Mouse (Mus musculus) heart, embryonic 14.5 days (tissue): ENCODE measurements around the gene Bysl. TPM values are rescaled to one million over a fixed set of nuclear protein-coding genes. Genes with fewer than 3 reads are reported as not detected.

ENCODE experiments used
- ATAC-seq: fragments of 200-750 bp; cut with Nextera tagmentation; 2 replicates; pipeline ENCODE4 v1.8.0; 2017; ENCODE audit warnings: low read depth, moderate TSS enrichment; ENCODE audit not compliant: insufficient number of reproducible peaks, insufficient read depth, low FRiP score
- H3K27ac ChIP-seq, 2 experiments: fragments of 200-500 bp in 1 of 2; fragments of 300-500 bp in 1 of 2; sonication (generic) in 1 of 2; replicated peaks in 1 of 2; 2 replicates each; pipeline ENCODE4 v1.5.1; 2012 to 2014; ENCODE audit warnings: low read depth in 2 of 2, low read length in 2 of 2, control low read depth in 1 of 2, mild to moderate bottlenecking in 1 of 2, mixed read lengths in 1 of 2; ENCODE audit not compliant: control insufficient read depth in 1 of 2, insufficient read depth in 1 of 2
- H3K27me3 ChIP-seq: fragments of 300-500 bp; sonication (generic); 2 replicates; pipeline ENCODE4 v1.6.1; 2014; ENCODE audit warnings: mild to moderate bottlenecking, low read length, control low read depth; ENCODE audit not compliant: control insufficient read depth, insufficient read depth
- H3K36me3 ChIP-seq: fragments of 300-500 bp; sonication (generic); 2 replicates; pipeline ENCODE4 v1.6.1; 2014; ENCODE audit warnings: mild to moderate bottlenecking, control low read depth, low read length, mixed read lengths; ENCODE audit not compliant: control insufficient read depth, insufficient read depth
- H3K4me1 ChIP-seq, 2 experiments: fragments of 200-500 bp in 1 of 2; fragments of 300-500 bp in 1 of 2; sonication (generic) in 1 of 2; 2 replicates each; pipeline ENCODE4 v1.6.1; 2012 to 2014; ENCODE audit warnings: low read length in 2 of 2, control low read depth in 1 of 2, mixed read lengths in 1 of 2; ENCODE audit not compliant: control insufficient read depth in 2 of 2, insufficient read depth in 2 of 2
- H3K4me2 ChIP-seq: fragments of 300-500 bp; sonication (generic); 2 replicates; pipeline ENCODE4 v1.6.1; 2014; ENCODE audit warnings: mild to moderate bottlenecking, low read length
- H3K4me3 ChIP-seq, 2 experiments: fragments of 200-500 bp in 1 of 2; fragments of 300-500 bp in 1 of 2; sonication (generic) in 1 of 2; 2 replicates each; pipeline ENCODE4 v1.5.1; 2012 to 2014; ENCODE audit warnings: low read length in 2 of 2, mild to moderate bottlenecking in 2 of 2, control low read depth in 1 of 2, low read depth in 1 of 2, moderate library complexity in 1 of 2; ENCODE audit not compliant: control insufficient read depth in 1 of 2, insufficient read depth in 1 of 2
- H3K9ac ChIP-seq: fragments of 300-500 bp; sonication (generic); 2 replicates; pipeline ENCODE4 v1.6.1; 2014; ENCODE audit warnings: mild to moderate bottlenecking, low read length
- H3K9me3 ChIP-seq: fragments of 300-500 bp; sonication (generic); 2 replicates; pipeline ENCODE4 v1.6.1; 2016; ENCODE audit warnings: low read length, control low read depth; ENCODE audit not compliant: control insufficient read depth
- WGBS: fragments of 180-500 bp; shearing (Covaris S2); extraction: QIAGEN DNeasy Blood & Tissue Kit; methylation state at CpG from one replicate; pipeline ENCODE4 v1.1.7; 2014; 5-methylcytosine and 5-hydroxymethylcytosine counted together
- polyA plus RNA-seq: library from polyadenylated mRNA; unstranded; fragments of >200 nt; fragmentation: Nextera tagmentation; extraction: Ambion mirVana; gene quantifications from 2 replicates; pipeline ENCODE4 v1.2.1, GENCODE M21; 2014

Bysl gene
- polyA plus RNA-seq, 1 experiment from 2014 or later, result 18.7 TPM

DNA sequence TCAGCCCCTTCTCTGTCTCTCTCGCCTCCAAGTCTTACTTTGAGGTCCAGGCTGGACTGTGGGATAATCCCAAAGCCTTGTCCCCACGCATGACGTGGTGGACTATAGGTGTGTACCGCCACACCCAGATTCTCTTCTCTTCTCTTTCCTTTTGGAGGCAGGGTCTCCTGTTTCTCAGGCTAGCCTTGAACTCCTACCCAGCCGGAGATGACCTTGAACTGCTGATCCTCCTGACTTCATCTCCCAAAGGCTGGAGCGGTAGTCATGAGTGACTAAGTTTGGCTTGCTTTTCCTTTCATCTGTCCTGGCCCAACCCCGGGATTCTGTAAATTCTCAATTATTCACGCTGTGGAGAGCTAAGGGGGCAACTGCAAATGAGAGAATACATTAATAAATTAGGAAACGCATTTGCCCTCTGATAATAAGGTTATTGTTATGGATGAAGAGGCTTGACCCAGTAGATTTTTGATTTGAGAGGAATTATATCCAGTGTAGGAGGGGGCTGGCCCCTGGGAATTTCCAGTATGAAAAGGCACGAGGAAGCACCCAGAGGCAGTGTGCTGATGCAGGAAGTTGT lies 42.3 kb downstream of the Bysl start:
- Histone ChIP-seq H3K27ac (no peak overlapping the region), H3K9me3 (no peaks in the 10 kb centered on the region), H3K4me2 (no peak overlapping the region), H3K27me3 (no peaks in the 10 kb centered on the region), H3K9ac (no peak overlapping the region), H3K36me3 (no peaks in the 10 kb centered on the region), H3K4me1 (no peaks in the 10 kb centered on the region), H3K4me3 (no peak overlapping the region)
- 86% methylated on average over 10 of the region's 10 CpGs for WGBS
- ATAC-seq, result no peak

DNA sequence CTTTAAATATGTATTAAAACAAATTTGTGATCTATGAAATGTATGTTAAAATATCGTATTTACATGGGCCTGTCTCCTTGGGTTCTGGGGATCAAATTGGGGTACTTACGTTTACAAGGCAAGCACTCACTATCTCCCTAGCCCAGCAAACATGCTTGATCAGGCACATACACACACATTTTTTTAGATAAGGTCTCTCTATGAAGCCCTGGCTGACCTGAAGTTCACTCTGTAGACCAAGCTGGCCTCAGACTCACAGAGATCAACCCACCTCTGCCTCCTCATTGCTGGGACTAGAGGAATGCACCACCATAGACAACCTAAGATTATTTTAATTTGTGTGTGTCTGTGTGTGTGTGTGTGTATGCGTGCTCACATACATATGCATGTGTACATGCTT lies 42.9 kb downstream of the Bysl start:
- H3K27ac ChIP-seq, result no peak overlapping the region
- no peak for ATAC-seq

GRCm38 (mm10) chr17:47567271-47567670 lies 44.0 kb downstream of the Bysl start:
- H3K9ac ChIP-seq, result no peak overlapping the region
- no peaks in the 10 kb centered on the region for H3K27me3 ChIP-seq
- H3K36me3 ChIP-seq, result no peaks in the 10 kb centered on the region
- H3K4me2 ChIP-seq, result no peak overlapping the region
- no peaks in the 10 kb centered on the region for H3K4me1 ChIP-seq
- WGBS, result 50% methylated on average over 3 of the region's 3 CpGs
- H3K27ac ChIP-seq, result peak overlapping the region; percentile 11 to 70
- H3K9me3 ChIP-seq, result no peaks in the 10 kb centered on the region
- no peak overlapping the region for H3K4me3 ChIP-seq
- ATAC-seq, result peak; percentile 57; the same call in 1 of the 2 replicates

More for the DNA sequence above, 42.9 kb downstream of the Bysl start:
- WGBS, result 82% methylated on average over 3 of the region's 3 CpGs
- H3K36me3 ChIP-seq, result no peaks in the 10 kb centered on the region
- H3K27me3 ChIP-seq, result no peaks in the 10 kb centered on the region
- no peak overlapping the region for H3K4me2 ChIP-seq
- no peak overlapping the region for H3K9ac ChIP-seq
- H3K4me1 ChIP-seq, result no peaks in the 10 kb centered on the region
- H3K4me3 ChIP-seq, result no peak overlapping the region
- no peaks in the 10 kb centered on the region for H3K9me3 ChIP-seq

GRCm38 (mm10) chr17:47566133-47566532 lies 45.2 kb downstream of the Bysl start:
- H3K9ac ChIP-seq, result no peak overlapping the region
- no peaks in the 10 kb centered on the region for H3K27me3 ChIP-seq
- 51% methylated on average over 2 of the region's 2 CpGs for WGBS
- no peak overlapping the region for H3K4me3 ChIP-seq
- H3K4me2 ChIP-seq, result no peak overlapping the region
- no peak overlapping the region for H3K27ac ChIP-seq
- ATAC-seq, result no peak
- H3K36me3 ChIP-seq, result no peaks in the 10 kb centered on the region
- H3K9me3 ChIP-seq, result no peaks in the 10 kb centered on the region
- H3K4me1 ChIP-seq, result no peaks in the 10 kb centered on the region

DNA sequence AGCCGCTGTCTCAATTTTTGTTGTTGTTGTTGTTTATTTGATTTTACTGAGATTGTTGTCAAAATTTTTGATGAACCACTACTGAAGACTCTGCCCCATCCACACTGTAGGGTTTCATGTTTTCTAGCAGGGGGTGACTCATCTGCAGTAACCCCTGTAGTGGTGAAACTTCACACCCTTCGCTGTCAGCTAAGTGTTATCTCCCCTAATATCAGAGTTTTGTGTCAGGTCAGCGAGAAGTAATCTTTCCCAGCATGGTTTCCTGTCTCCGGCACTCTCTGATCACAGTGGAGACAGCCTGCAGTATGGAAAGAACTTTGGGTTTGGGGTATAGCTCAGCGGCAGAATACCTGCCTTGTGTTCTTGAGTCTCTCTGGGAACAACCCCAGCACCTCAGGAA lies 46.7 kb downstream of the Bysl start:
- H3K9me3 ChIP-seq, result no peaks in the 10 kb centered on the region
- H3K27me3 ChIP-seq, result no peaks in the 10 kb centered on the region
- 52% methylated on average over 5 of the region's 5 CpGs for WGBS
- no peak for ATAC-seq
- H3K36me3 ChIP-seq, result no peaks in the 10 kb centered on the region
- H3K4me1 ChIP-seq, result peaks cover 5 to 7% of the 10 kb centered on the region in 2 experiments; a peak in 3 of 4 replicates
- H3K4me3 ChIP-seq, result no peak overlapping the region
- H3K27ac ChIP-seq, result no peak overlapping the region
- H3K4me2 ChIP-seq, result no peak overlapping the region
- no peak overlapping the region for H3K9ac ChIP-seq

GRCm38 (mm10) chr17:47562875-47563274 lies 48.4 kb downstream of the Bysl start:
- Histone ChIP-seq H3K27me3 (no peaks in the 10 kb centered on the region), H3K9ac (no peak overlapping the region), H3K4me3 (no peak overlapping the region), H3K4me1 (peaks cover 8 to 10% of the 10 kb centered on the region in 2 experiments; a peak in 3 of 4 replicates), H3K27ac (no peak overlapping the region), H3K36me3 (no peaks in the 10 kb centered on the region), H3K9me3 (no peaks in the 10 kb centered on the region), H3K4me2 (no peak overlapping the region)
- ATAC-seq, result no peak
- WGBS, result 80% methylated on average over 6 of the region's 6 CpGs

GRCm38 (mm10) chr17:47559726-47560125 lies 51.6 kb downstream of the Bysl start:
- Histone ChIP-seq H3K9ac (no peak overlapping the region), H3K4me1 (peaks cover 8 to 10% of the 10 kb centered on the region in 2 experiments; a peak in 3 of 4 replicates), H3K27me3 (no peaks in the 10 kb centered on the region), H3K4me2 (0 out of 2 replicates have a peak overlapping the region, but pooled peaks have one; percentile 2), H3K36me3 (no peaks in the 10 kb centered on the region), H3K4me3 (no peak overlapping the region), H3K27ac (peak overlapping the region in 1 of 2 experiments; percentile 55; a peak in 2 of 4 replicates), H3K9me3 (no peaks in the 10 kb centered on the region)
- WGBS, result 26% methylated on average over 6 of the region's 6 CpGs
- ATAC-seq, result peak; percentile 51; the same call in 1 of the 2 replicates

GRCm38 (mm10) chr17:47557179-47557578 lies 54.1 kb downstream of the Bysl start:
- Histone ChIP-seq H3K9ac (no peak overlapping the region), H3K27me3 (no peaks in the 10 kb centered on the region), H3K27ac (no peak overlapping the region), H3K4me1 (peaks cover 8 to 10% of the 10 kb centered on the region in 2 experiments; a peak in 3 of 4 replicates), H3K4me3 (no peak overlapping the region), H3K4me2 (no peak overlapping the region), H3K36me3 (no peaks in the 10 kb centered on the region), H3K9me3 (no peaks in the 10 kb centered on the region)
- ATAC-seq, result no peak
- 61% methylated on average over 3 of the region's 3 CpGs for WGBS
